Mouse (Mus musculus): Measurements from ENCODE around the gene Cxcl1. TPM values are rescaled to one million over a fixed set of nuclear protein-coding genes. Genes with fewer than 3 reads are reported as not detected.
A peak's percentile ranks its signal among the peaks of the same experiment; 100 is the strongest.

Gene Cxcl1
- polyA plus RNA-seq, 1 experiment from 2014 or later, result 0.94 TPM

DNA sequence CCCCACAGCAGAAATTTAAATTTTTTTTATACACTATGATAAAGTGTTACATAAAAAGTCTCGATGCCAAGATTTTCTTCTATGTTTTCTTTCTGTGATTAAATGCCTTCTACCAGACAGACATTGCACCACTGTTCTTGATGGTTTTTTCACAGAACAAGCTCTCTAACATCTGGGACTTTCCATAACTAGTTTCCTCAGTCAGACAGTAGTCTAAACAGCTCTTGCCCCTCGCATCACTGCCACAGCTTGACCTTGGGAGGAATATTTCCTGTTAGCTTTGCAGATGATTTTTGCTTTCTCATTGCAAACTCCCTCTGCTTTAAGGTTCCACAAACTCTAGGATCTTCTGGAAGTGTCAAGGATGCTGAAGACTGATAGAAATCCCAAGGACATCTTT lies 39.5 kb downstream of the Cxcl1 start:
- Histone ChIP-seq H3K9ac (peak overlapping the region; percentile 94), H3K4me1 (replicated peaks) (peaks cover 10% of the 10 kb centered on the region), H3K4me2 (peak overlapping the region; percentile 71), H3K9me3 (replicated peaks) (no peaks in the 10 kb centered on the region), H3K27me3 (no peaks in the 10 kb centered on the region), H3K4me3 (peak overlapping the region; percentile 88), H3K36me3 (peaks cover 10% of the 10 kb centered on the region; the same call in 1 of the 2 replicates), H3K27ac (peak overlapping the region; percentile 99)
- no peak for ATAC-seq (replicated peaks; ENCODE audit: insufficient number of reproducible peaks, insufficient read depth, low FRiP score, low read depth)
- 56% methylated on average over 2 of the region's 2 CpGs for WGBS

DNA sequence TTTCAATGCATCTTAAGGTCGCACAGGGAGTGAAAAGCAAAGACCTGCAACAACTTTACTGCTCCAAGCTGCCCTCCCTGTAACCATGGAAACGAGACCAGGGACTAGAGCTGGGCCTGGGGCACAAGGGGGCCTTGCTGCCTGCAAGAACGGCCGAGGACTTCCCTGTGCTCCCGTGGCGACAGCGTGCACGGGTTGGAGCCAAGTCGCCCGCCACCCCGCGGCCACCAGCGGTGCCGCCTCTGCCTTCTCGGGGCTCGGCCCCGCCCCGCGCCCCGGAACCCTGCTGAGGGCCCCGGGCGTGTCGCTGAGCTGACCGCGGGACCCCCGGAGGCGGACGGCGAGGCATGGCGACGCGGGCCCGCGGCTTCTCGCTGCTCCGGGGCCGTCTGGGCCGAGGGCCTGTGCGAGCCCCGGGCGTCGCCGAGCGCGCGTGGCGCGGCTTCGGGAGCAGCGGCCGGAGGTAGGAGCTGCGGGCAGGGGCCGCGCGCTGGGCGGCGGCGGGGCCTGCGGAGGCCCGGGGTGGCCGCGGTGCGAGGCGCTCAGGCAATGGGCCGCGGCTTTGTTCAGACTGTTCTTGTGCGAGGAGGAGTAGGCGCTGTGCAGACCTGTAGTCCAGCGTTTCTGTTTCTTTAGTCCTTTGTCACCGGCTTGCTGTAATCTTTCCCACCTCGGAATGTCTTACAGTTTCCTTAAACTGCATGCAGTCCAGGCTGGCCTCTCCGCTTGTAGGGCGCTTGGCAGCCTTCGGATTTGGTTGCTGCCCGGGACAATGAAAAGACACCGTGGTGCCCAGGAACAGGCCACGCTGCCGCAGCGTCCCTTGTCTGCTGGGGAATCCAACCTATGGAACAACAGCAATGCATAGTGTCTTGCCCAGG lies 40.2 kb downstream of the Cxcl1 start, which contains the start of gene Mthfd2l:
Mthfd2l (plus strand) TSS at position 147 of the 881 bp plus-strand sequence.
- Histone ChIP-seq H3K27ac (peak within 1 kb of the TSS; percentile 99), H3K36me3 (peaks cover 10% of the 10 kb centered on the region; the same call in 1 of the 2 replicates), H3K27me3 (no peaks in the 10 kb centered on the region), H3K9me3 (replicated peaks) (no peaks in the 10 kb centered on the region), H3K4me1 (replicated peaks) (peaks cover 10% of the 10 kb centered on the region), H3K4me3 (peak within 1 kb of the TSS; percentile 88), H3K9ac (peak within 1 kb of the TSS; percentile 94), H3K4me2 (peak within 1 kb of the TSS; percentile 71)
- WGBS, result under 1% methylated on average over 73 of the region's 79 CpGs
- peak; percentile 99 for ATAC-seq (replicated peaks; ENCODE audit: insufficient number of reproducible peaks, insufficient read depth, low FRiP score, low read depth)

DNA sequence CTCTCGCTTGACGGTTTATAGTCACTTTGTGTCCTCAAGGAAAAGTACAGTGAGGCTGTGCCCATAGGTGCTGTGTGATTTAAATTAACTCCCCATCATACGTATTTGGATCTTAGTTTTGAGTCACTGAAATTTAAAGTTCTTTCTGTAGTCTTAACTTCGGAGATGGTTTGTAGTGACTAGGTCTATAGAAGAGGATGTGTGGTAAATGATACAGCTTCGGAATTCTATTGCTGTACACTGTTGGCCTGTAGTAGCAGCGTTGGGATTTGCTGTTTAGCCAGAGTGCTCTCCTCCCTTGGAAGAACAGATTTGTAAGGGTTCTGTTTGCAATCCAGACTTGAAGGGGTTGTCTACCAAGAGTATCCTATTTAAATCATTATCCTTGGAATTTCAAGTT lies 40.9 kb downstream of the Cxcl1 start:
- WGBS, result 5% methylated on average over 6 of the region's 6 CpGs
- Histone ChIP-seq H3K9ac (peak overlapping the region; percentile 94), H3K4me2 (peak overlapping the region; percentile 71), H3K36me3 (peaks cover 10% of the 10 kb centered on the region; the same call in 1 of the 2 replicates), H3K27me3 (no peaks in the 10 kb centered on the region), H3K4me1 (replicated peaks) (peaks cover 10% of the 10 kb centered on the region), H3K27ac (peak overlapping the region; percentile 99), H3K9me3 (replicated peaks) (no peaks in the 10 kb centered on the region), H3K4me3 (peak overlapping the region; percentile 88)
- ATAC-seq (replicated peaks; ENCODE audit: insufficient number of reproducible peaks, insufficient read depth, low FRiP score, low read depth), result no peak

DNA sequence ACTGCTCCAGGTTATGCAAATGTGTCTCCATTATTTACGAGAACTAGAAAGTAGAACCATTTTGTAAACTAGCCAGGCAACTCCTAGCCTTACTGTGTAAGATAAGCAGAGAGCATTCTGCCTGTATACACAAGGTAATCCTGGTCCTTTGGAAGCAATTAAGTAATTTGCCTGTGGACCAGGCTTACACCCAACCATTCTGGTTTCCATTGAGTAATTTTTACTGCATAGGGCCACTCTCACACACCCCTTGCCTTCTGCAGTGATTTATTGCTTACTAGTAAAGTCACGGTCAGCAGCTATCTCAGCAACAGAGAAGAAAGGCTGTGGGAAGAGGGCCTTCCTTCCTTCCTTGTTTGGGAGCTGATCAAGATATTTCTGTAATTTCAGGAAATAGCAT lies 45.7 kb downstream of the Cxcl1 start:
- Histone ChIP-seq H3K9me3 (replicated peaks) (no peaks in the 10 kb centered on the region), H3K4me2 (no peak overlapping the region), H3K4me3 (no peak overlapping the region), H3K27ac (no peak overlapping the region), H3K4me1 (replicated peaks) (peaks cover 5% of the 10 kb centered on the region), H3K36me3 (peaks cover 10% of the 10 kb centered on the region; the same call in 1 of the 2 replicates), H3K27me3 (no peaks in the 10 kb centered on the region), H3K9ac (no peak overlapping the region)
- no peak for ATAC-seq (replicated peaks; ENCODE audit: insufficient number of reproducible peaks, insufficient read depth, low FRiP score, low read depth)
- WGBS, result 59% methylated on average over 2 of the region's 2 CpGs

Other genes starting within 250 kb of the Cxcl1 start
- not detected in 2 replicates for gene Cxcl5, start 131.9 kb upstream of the Cxcl1 start, polyA plus RNA-seq (2015; fragmentation: Nextera tagmentation; extraction: Ambion mirVana)
- gene Ppbp, start 122.7 kb upstream of the Cxcl1 start, polyA plus RNA-seq (2015; fragmentation: Nextera tagmentation; extraction: Ambion mirVana), result 4.2 and 5.4 TPM in 2 replicates
- gene Pf4, start 118.8 kb upstream of the Cxcl1 start, polyA plus RNA-seq (2015; fragmentation: Nextera tagmentation; extraction: Ambion mirVana), result 45.6 and 47.9 TPM in 2 replicates
- gene Cxcl3, start 105.1 kb upstream of the Cxcl1 start, polyA plus RNA-seq (2015; fragmentation: Nextera tagmentation; extraction: Ambion mirVana), result not detected in 2 replicates
- gene Cxcl15, start 96.7 kb upstream of the Cxcl1 start, polyA plus RNA-seq (2015; fragmentation: Nextera tagmentation; extraction: Ambion mirVana), result 0.20 and 0.79 TPM in 2 replicates
- gene Cxcl2, start 12.6 kb downstream of the Cxcl1 start, polyA plus RNA-seq (2015; fragmentation: Nextera tagmentation; extraction: Ambion mirVana), result not detected in 2 replicates
- 24.0 and 31.0 TPM in 2 replicates for gene Mthfd2l, start 39.9 kb downstream of the Cxcl1 start, polyA plus RNA-seq (2015; fragmentation: Nextera tagmentation; extraction: Ambion mirVana)
- 0.14 and 0.15 TPM in 2 replicates for gene Epgn, start 136.2 kb downstream of the Cxcl1 start, polyA plus RNA-seq (2015; fragmentation: Nextera tagmentation; extraction: Ambion mirVana)
- gene Ereg, start 183.4 kb downstream of the Cxcl1 start, polyA plus RNA-seq (2015; fragmentation: Nextera tagmentation; extraction: Ambion mirVana), result 0.08 and 0.09 TPM in 2 replicates
- gene Areg, start 248.4 kb downstream of the Cxcl1 start, polyA plus RNA-seq (2015; fragmentation: Nextera tagmentation; extraction: Ambion mirVana), result 0.37 and 0.52 TPM in 2 replicates

All from heart, embryonic 15.5 days (tissue).